Comparison of ENCODE assay signal across 25 mouse cellular contexts in genomic region chr11:78961221-78961620, GRCm38 (mm10). TPM values are rescaled to one million over a fixed set of nuclear protein-coding genes. Genes with fewer than 3 reads are reported as not detected.
"Had no signal": no experiment of that assay in that cellular context is flagged by ENCODE, and none has a peak within 500 bp of the region (broad histone marks: within the 10 kb centered on the region; RNA-seq: fewer than 3 reads in every experiment).

No protein-coding gene starts in this region.

- H3K9me3 ChIP-seq: heart, embryonic 13.5 days; heart, embryonic 15.5 days; hindbrain, embryonic 10.5 days; hindbrain, embryonic 12.5 days; limb, embryonic 10.5 days; limb, embryonic 12.5 days; liver, embryonic 13.5 days had no signal

- H3K4me1 ChIP-seq: heart, embryonic 15.5 days; hindbrain, embryonic 10.5 days; hindbrain, embryonic 12.5 days; limb, embryonic 10.5 days; limb, embryonic 12.5 days; liver, embryonic 13.5 days had no signal

- H3K4me3 ChIP-seq: gastrocnemius, adult 2 months; heart, adult 2 months; heart, embryonic 13.5 days; heart, embryonic 15.5 days; hindbrain, embryonic 10.5 days; hindbrain, embryonic 12.5 days; layer of hippocampus, adult 2 months; left cerebral cortex, adult 2 months; limb, embryonic 10.5 days; limb, embryonic 12.5 days; liver, embryonic 13.5 days had no signal

- DNase-seq: gastrocnemius, adult 2 months; gastrocnemius, postnatal 10 days; gastrocnemius, postnatal 25 days; heart, adult 2 months; heart, postnatal 14 days; heart, postnatal 4 days; kidney, adult 11 months; kidney, adult 8-10 months; kidney, postnatal 10 days; kidney, postnatal 25 days; kidney, postnatal 4 days; liver; liver, embryonic 13.5 days had no signal

- H3K36me3 ChIP-seq: heart, embryonic 13.5 days; heart, embryonic 15.5 days; hindbrain, embryonic 10.5 days; hindbrain, embryonic 12.5 days; limb, embryonic 10.5 days; limb, embryonic 12.5 days had no signal

- H3K9ac ChIP-seq: heart, embryonic 13.5 days; heart, embryonic 15.5 days; hindbrain, embryonic 12.5 days; hindbrain, embryonic 14.5 days; limb, embryonic 12.5 days; liver, embryonic 13.5 days had no signal

- ATAC-seq: hindbrain, embryonic 16.5 days; inflammation-experienced regulatory T-cells, adult 6 months had no signal

- H3K27ac ChIP-seq: gastrocnemius, adult 2 months; heart, adult 2 months; heart, embryonic 13.5 days; heart, embryonic 15.5 days; hindbrain, embryonic 10.5 days; hindbrain, embryonic 12.5 days; hindbrain, embryonic 14.5 days; layer of hippocampus, adult 2 months; left cerebral cortex, adult 2 months; limb, embryonic 10.5 days; limb, embryonic 12.5 days; liver, embryonic 13.5 days had no signal

RNA-seq across cellular contexts. Expression of gene Nos2, which starts 40.6 kb away (rescaled TPM):
- total RNA-seq: granulocyte monocyte progenitor cell, adult 5-6 weeks had no signal
- polyA plus RNA-seq: inflammation-experienced regulatory T-cells, adult 6 months had no signal
